Mouse (Mus musculus): ENCODE results near the gene Cd6.

Cd6 gene

DNA sequence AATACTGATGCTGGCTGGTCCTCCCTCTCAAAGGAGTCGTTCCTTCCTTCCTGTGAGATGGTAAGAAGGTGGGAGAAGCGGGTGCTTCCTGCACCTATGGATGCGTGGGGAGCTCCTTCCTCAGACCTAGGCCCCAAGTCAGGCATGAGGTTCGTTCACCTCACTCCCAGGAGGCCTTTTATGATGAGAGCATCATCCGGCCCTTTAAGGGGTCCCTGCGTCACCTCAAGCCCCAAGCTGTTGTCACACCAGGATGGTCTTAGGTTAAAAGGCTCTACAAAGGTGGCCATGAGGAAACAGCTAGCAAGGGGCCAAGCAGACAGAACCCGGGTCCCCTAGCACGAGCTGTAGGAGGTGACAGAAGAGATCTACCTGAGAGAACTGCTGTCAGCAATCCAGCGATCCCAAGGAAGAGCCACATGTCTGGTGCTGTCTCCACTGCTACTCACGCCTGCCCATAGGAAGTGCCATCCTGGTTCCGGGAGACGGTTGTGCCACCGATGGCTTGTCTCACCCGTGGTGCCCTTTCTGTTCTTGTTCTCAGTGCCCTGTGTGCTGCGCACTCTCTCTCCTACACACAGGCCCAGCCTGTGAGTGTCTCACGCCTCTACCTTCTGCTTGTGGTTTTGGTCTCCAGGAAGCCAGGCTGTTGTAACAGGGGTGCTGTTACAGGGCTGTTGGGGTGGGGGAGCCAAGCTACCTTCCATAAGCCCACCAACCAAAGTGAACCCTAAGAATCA, at the start of gene Cd6:
Gene Cd6, minus strand, starts transcription at position 623 of the 740 bp plus-strand sequence.
- no peak for DNase-seq (ENCODE audit: low read depth, low spot score)

DNA sequence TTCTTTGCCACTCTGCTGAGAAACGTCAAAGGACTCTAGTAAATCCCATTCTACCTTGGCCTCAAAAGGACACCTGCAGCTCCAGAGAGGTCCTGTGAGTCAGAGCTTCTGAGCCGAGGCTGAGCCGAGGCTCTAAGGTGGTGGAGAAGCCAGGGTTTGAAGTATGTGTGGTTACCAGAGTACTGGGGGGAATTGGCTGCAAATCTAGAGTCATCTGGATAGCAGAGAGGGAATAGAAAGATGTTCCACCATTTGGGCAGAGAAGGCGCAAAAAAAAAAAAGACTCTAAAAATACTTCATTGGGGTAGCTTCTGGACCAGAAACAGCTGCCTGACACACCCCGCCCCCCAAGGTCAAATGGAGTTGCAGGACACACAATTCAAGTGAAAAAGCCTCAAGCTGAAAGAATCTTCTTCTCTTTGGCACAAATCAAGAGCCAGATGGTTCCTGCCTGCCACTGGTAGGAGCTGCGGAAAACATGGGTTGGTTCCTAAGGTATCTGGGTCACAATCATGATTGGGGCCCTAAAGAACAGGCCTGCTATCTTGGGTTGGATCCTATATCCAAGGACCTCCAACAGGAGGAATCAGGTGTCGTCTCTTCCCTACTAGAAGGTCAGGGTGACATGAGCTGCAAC, 48.5 kb upstream of the Cd6 start:
- DNase-seq (ENCODE audit: low read depth, low spot score) = no peak

DNA sequence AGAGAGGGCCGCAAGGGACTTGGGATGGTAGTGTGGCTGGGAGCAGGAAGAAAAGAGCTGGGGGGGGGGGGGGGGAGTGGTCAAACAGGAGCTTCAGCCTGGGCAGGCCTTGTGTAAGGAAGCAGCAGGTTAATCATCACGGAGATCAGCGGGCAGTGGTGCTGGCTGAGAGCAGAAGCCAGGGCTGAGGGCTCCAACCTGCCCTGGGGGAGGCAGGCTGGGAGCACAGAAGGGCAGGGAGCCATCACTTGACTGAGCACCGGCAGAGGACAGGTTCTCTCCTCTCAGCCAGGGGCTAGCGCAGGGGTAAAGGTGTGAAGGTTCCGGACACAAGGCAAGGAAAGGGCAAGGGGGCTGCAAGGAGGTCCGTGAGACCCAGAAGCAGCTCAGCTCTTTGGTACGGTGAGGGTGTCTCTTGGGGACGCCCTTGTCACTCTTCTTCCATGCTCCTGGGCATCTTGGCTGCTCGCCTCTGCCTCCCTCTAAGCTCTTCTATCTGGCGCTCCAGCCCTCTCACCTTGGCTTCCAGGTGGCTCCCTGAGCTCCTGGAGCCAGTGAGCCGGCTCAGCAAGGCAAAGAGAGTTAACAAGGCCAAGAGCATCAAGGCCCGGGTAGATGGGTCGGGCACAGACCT, 41.6 kb upstream of the Cd6 start:
- no peak for DNase-seq (ENCODE audit: low read depth, low spot score)

DNA sequence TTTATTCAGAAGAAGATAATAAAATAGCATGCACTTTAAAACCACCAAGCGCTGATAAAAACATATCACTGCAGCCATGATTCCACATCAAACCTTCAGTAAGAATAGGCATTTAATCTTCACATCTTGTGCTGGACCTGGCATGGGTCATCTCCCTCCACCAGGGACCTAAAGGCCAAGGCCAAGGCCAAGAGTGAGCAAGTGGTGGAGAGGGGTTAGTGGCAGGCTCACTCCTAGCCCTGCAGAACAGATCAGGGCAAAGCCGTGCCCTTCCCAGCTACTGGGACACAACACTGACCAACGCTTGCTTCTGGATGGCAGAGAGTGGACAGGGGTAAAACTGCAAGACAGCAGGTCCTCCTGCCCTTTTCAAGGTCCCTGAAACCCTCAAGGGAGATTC, 40.8 kb upstream of the Cd6 start:
- no peak for DNase-seq (ENCODE audit: low read depth, low spot score)

DNA sequence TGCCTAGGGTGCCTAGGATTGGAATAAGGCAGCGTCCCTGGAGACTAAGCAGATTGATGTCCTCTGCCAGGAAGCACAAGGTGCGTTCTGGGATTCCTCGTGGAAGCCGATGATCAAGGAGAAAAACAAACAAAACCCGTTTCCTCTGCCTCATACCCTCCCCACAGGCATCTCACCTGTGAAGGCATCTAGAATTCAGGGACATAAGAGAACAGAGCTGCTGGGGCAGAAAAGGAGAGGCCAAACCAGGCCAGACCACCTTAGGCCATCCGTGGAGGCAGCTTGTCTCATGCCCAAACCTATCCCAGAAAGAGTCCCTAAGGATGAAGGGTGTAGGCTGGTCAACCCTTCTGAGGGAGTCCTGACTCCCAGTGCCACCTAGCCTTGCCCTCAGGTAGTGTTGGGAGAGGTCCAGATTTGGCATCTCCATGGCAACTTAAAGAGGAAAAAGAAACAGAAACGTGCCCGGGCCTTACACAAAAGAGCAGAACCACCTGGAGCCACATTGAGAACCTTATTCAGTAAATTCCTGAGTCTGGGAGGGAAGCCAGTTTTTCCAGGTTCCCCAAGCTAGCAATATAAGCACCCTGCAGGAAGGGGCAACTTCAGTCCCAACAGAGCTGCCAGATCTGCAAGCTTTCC, 40.1 kb upstream of the Cd6 start, which contains the start of gene Tmem132a:
Gene Tmem132a, minus strand, starts transcription at position 55 of the 642 bp plus-strand sequence.
- DNase-seq (ENCODE audit: low read depth, low spot score) = no peak

DNA sequence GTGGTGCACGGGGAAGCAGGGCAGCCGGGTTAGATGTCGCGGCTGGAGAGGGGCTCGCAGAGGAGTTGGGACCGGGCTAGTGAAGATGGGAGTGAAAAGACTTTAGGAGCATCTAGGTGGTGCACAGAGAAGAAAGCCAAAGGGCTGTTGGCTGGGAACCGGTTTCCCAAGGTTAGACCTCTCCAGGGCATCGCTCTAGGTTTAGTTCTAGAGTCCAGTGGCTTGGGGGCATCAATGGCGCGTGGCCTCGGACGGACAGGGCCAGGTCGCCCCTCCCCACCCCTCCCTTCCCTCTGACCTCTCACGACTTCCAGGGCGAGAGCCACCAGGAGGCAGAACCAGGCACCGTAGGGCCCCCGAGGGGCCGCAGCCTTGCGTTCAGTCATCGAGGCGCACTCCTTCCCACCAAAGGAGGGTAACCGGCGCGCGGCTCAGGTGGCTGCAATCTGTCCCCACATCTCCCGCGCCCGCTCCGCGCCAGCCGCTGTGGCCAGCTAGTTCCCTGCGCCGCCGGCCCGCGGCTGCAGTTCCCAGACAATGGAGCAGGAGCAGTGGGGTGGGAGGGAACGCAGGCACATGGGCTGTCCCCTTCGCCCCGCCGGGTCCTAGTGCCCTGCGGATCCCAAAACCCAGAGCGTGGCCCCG, 39.5 kb upstream of the Cd6 start:
- DNase-seq (ENCODE audit: low read depth, low spot score) = peak; percentile 80

DNA sequence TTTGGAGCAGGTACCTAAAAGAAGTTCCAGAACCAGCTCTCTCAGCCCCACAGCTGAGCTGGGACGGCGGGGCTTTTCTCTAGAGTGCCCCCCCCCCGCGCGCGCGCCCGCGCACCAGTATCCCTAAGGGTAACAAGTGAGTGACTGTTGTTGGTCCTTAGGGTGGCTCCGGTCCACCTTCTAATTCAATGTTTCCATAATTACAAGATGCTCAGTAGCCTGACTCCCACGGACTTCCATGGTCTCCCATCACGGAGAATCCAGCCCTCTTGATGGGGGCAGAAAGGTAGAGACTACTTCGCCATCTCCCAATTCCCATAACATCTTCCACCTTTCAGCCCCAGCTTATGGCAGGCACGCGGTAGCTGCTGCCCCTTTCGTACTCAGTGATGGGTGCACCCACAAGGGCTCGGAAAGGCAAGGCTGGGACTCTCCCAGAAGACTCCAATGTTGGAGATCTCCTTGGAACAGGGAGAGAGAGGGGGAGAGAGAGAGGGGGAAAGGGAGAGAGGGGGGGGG, 38.8 kb upstream of the Cd6 start:
- peak; percentile 14 for DNase-seq (ENCODE audit: low read depth, low spot score)

DNA sequence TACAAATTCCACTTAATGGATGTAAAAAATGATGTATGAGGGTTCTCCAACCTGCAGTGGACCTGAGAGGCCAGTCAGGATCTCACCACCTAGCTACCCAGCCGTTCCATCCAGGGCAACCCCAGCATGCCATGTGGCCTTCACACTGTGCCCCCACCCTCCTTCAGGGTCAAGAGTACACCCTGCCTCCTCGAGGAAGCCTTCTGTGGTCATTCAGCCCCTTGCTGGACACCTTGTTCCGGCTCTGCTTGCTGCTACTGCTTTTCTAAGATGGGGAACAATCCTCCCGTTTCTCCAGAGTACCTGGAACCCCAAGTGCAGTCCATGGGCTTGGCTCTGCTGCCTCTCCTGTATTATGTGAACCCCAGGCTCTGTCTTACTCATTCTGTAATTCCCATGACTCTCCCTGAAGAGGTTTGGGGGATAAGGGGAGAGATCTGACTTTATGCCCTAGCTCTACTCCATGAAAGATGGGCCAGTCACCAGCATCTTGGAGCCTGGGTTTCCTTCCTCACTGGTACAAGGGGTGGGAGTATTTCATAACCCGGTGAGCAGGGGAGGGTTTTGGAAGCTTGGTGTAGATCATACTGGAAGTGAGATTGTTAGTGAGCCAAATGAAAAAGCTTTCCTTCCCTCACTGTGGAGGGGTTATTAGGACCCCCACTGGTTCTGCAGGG, 38.2 kb upstream of the Cd6 start:
- DNase-seq (ENCODE audit: low read depth, low spot score) = no peak

DNA sequence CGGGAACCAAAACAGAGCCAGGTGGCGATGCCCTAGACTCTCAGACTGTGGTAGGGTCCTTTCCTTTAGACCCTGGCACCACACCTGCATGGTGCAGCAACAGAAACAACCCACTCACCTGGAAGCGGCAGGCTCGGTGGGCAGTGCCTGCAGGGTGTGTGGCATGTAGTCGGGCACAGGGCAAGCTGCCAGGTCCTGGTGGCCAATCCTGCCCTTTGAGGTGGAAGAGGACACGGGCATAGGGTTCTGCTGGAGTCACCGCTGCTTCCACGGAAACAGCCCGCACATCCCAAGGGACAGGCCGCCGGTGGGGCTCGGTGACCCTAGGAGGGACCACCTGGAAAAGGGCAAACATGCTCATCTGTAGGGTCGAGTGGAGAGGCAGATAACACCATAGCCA, 36.5 kb upstream of the Cd6 start:
- DNase-seq (ENCODE audit: low read depth, low spot score) = no peak

DNA sequence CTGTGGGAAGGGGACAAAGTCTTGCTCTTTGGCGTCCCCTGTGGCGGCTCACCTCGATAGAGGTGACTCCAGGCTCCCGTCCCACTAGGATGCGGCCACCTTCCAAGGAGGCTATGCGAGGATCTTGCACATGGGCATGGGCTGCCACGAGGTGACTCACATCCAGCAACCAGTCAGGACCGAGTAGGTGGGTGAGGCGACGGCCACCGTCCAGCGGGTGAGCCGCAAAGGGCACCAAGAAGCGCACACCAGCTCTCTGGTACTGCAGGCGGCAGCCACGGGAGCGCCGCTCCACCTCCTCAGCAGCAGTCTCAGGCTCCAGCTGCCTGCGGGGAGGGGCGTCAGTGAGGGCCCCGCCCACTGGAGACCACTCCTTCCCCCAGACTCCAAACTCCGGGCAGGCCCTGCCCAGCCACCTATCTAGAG, 30.2 kb upstream of the Cd6 start:
- DNase-seq (ENCODE audit: low read depth, low spot score) = peak; percentile 18

DNA sequence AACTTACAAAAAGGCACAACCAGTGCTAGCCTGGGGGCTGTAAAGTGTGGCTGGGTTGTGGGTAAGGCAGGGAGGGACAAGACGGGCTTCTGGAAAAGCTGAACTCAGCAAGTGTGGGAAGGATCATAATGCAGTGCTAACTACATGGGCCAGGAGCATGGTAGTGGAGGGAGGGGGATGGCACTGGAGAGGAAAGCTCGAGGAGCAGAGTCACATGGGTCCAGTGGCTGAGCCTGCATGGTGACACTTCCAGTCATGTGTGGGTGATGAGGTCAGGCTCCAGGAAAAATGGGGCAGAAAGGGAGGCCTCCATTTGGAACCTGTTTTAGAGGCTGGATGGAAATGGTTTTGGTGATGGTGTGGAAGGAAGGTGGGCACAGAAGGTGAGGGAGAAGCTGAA, 26.7 kb upstream of the Cd6 start:
- DNase-seq (ENCODE audit: low read depth, low spot score) = no peak

DNA sequence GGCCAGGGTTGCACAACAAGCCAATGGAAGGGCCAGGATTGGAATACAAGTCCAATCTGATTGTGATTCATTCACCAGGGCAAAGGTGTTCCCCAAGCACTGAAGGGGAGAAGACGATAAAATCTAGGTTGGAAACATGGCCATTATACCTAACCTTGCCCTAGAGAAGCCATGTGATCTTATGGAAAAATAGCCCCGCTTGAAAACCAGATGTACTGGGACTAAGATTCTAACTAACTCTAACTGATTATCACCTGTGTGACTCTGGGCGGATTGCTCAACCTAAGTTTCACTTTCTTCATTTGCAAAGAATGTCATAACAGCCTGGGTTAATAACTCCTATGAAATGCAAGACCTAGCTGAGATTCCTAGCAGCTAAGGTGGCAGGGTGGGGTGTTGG, 25.6 kb upstream of the Cd6 start:
- no peak for DNase-seq (ENCODE audit: low read depth, low spot score)

DNA sequence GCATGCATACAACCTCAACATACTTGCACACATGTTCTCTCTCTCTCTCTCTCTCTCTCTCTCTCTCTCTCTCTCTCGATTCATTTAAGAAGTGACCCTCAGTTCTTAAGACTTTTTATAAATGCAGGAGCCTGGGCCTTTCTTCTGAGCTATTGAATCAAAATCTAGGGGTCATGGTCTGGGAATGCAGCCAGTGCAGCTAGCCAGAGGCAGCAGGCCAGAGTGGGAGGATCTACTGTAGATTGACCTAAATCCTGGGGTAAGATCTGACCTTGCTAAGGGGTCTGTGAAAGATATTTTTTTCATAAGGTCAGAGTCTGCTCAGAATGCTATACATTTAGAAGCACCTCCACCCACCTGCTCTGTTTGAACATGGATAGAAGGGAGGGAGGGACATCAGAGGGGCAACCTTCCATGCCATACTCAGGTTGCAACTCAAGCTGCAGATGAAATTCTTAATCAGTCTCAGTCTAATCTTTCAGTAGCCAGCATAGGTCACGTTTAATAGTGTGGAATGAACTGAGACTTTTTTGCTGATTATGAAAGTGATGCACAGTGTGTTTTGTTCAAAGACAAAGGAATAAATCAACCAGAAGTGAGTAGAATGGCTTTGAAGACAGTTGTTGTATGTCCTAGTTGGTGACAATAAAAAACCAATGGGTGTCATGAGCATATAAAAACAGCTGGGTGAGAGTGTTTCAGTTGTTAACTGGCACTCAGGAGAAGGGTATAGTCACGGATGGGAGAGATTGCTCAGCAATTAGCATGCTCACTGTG, 17.6 kb upstream of the Cd6 start:
- no peak for DNase-seq (ENCODE audit: low read depth, low spot score)

DNA sequence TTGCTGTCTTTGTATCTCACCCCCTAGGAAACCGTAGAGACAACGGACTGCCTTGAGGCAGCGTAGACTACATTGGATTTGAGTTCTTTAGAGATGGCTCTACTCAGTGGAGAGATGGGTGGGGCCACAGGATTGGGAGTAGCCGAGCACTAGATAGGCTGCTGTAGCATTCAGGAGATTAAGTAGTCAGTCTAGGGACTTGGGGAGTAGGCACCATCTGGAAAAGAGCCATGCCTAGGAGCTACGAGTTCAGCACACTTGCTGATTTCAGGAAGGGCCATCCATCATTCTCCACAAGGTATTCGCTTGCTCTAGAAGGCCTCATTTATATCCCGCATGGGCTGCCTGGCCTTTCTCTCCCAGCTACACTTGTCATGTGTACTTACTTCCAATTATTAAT, 16.3 kb upstream of the Cd6 start:
- no peak for DNase-seq (ENCODE audit: low read depth, low spot score)

DNA sequence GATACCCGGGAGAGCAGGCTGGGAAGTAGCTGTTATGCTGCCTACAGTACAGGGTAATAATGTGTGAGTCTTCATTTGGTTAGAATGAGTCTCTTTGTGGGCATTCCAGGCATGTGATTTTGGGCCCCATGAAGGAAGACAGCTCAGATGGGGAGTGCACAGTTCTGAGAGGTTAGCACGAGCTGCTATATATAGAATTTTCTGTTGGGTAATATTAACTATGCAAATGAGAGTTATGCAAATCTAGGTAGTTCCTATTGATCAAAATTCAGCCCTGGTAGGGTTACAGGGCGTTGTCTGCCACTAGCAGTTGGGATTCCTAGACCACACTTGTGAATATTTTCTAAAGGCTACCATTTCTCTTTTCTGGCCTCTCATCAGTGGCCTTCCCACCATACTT, 15.6 kb upstream of the Cd6 start:
- no peak for DNase-seq (ENCODE audit: low read depth, low spot score)

DNA sequence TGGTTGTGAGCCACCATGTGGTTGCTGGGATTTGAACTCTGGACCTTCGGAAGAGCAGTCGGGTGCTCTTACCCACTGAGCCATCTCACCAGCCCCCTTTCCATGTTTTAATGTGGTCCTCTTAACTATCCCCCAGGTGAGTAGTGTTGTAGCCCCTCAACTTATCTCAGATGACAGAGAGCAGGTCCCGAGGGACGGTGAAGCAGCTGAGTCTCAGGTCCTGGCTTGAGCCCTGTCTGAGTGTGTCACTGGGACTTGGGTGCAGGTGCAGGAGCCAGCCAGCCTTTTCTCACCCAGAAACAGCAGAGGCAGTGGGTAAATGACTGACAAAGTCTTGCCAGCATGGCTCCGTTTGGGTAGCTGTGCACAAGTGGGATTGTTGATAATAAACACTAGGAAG, 14.3 kb upstream of the Cd6 start:
- DNase-seq (ENCODE audit: low read depth, low spot score) = no peak

DNA sequence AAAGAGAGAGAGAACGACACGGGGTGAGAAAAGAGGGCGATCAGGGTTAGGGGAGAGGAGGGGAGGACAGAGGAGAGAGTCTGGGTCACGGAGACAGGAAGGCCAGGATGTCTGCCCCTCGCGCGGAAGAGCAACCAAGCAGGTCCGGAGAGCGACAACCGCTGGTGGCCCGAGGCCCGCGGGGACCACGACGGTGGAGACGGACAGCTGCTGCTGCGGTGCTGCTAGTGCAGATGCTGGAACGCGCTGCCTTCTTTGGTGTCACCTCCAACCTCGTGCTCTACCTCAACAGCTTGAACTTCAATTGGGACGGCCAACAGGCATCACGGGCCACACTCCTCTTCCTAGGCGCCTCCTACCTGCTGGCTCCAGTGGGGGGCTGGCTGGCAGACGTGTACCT, 13.1 kb upstream of the Cd6 start:
- DNase-seq (ENCODE audit: low read depth, low spot score) = no peak

DNA sequence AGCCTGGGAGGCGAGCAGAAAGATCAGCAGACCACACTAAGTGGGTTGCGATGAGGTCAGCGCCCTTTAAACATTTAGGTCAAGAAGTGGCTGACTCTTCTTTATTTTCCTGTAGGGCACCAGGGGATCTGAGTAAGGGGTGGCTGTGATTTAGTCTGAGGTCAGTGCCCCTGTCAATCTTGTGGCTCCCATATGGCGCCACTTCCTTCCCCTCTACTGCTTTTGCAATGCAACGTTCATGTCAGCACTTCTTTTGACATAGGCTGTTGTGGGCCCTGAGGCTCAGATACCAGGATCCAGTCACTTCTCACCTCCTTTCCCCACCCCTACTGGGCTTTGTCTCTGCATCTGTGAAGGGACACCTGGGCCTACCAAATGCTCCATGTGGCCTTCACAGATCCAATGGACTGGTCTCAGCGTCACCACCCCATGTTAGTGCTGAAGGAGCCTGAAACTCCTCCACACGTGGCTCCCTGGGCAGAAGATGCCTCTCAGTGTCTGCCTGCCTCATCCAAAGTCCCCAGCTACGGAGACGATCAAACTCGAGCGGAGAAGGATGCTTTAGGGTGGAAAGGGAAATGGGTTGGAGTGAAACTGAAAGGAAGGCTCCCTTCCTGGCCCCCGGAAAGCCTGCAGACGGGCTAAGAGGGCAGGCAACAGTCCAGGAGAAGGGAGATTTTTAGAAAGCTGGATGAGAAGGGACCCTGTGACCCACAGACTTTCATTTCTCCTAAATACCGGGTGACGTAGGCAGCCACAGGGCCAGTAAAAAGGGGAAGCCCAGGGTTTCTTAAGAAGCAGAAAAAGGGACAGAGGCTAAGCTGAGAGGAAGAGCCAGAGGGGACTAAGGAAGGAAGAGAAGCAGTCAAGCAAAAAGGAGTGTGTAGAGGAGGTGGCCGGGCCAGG, 12.1 kb upstream of the Cd6 start:
- no peak for DNase-seq (ENCODE audit: low read depth, low spot score)
